In genomic region chr9:72118490-72118889, GRCm38 (mm10) we compare ENCODE assay signal across 28 mouse cellular contexts.
"Had no signal": no experiment of that assay in that cellular context is flagged by ENCODE, and none has a peak within 500 bp of the region (broad histone marks: within the 10 kb centered on the region; RNA-seq: fewer than 3 reads in every experiment).

No protein-coding gene starts in this region.

- DNase-seq: cerebellum, adult 2 months; cerebellum, adult 8-10 months; cerebellum, adult 9-10 months; cerebellum, adult 9-11 months; cerebellum, postnatal 10 days; cerebellum, postnatal 14 days; cerebellum, postnatal 25 days; cerebellum, postnatal 36 days; embryo, embryonic 11 days; forebrain, postnatal 0 days; gastrocnemius, adult 2 months; gastrocnemius, postnatal 10 days; gastrocnemius, postnatal 14 days; gastrocnemius, postnatal 25 days; gastrocnemius, postnatal 36 days; heart, adult 11 months; heart, adult 18-20 months had no signal

- H3K4me2 ChIP-seq: embryonic facial prominence, embryonic 12.5 days; embryonic facial prominence, embryonic 13.5 days; embryonic facial prominence, embryonic 15.5 days; forebrain, embryonic 12.5 days; forebrain, embryonic 13.5 days; forebrain, embryonic 15.5 days had no signal

- H3K27ac ChIP-seq: embryonic facial prominence, embryonic 10.5 days; embryonic facial prominence, embryonic 12.5 days; embryonic facial prominence, embryonic 13.5 days; embryonic facial prominence, embryonic 15.5 days; forebrain, embryonic 10.5 days; forebrain, embryonic 12.5 days; forebrain, embryonic 13.5 days; forebrain, embryonic 15.5 days; gastrocnemius, adult 2 months had no signal

- H3K9me3 ChIP-seq: embryonic facial prominence, embryonic 10.5 days; embryonic facial prominence, embryonic 12.5 days; embryonic facial prominence, embryonic 13.5 days; embryonic facial prominence, embryonic 15.5 days; forebrain, embryonic 10.5 days; forebrain, embryonic 12.5 days; forebrain, embryonic 13.5 days; forebrain, embryonic 15.5 days had no signal

- H3K4me1 ChIP-seq: embryonic facial prominence, embryonic 10.5 days; embryonic facial prominence, embryonic 12.5 days; embryonic facial prominence, embryonic 13.5 days; embryonic facial prominence, embryonic 15.5 days; forebrain, embryonic 10.5 days; forebrain, embryonic 12.5 days; forebrain, embryonic 13.5 days had no signal

- H3K9ac ChIP-seq: embryonic facial prominence, embryonic 12.5 days; embryonic facial prominence, embryonic 13.5 days; embryonic facial prominence, embryonic 15.5 days; forebrain, embryonic 12.5 days; forebrain, embryonic 13.5 days; forebrain, embryonic 15.5 days; forebrain, postnatal 0 days had no signal

- H3K27me3 ChIP-seq: embryonic facial prominence, embryonic 12.5 days; embryonic facial prominence, embryonic 13.5 days; embryonic facial prominence, embryonic 15.5 days; forebrain, embryonic 12.5 days; forebrain, embryonic 13.5 days; forebrain, embryonic 15.5 days had no signal

- H3K36me3 ChIP-seq: embryonic facial prominence, embryonic 10.5 days; embryonic facial prominence, embryonic 12.5 days; embryonic facial prominence, embryonic 13.5 days; embryonic facial prominence, embryonic 15.5 days; forebrain, embryonic 10.5 days; forebrain, embryonic 12.5 days; forebrain, embryonic 15.5 days had no signal

- ATAC-seq: forebrain, embryonic 13.5 days; forebrain, embryonic 14.5 days; forebrain, embryonic 15.5 days; forebrain, embryonic 16.5 days; forebrain, postnatal 0 days had no signal

- H3K4me3 ChIP-seq: embryonic facial prominence, embryonic 10.5 days; embryonic facial prominence, embryonic 12.5 days; embryonic facial prominence, embryonic 13.5 days; embryonic facial prominence, embryonic 15.5 days; erythroblast, embryonic 14.5 days; forebrain, embryonic 10.5 days; forebrain, embryonic 12.5 days; forebrain, embryonic 13.5 days; forebrain, embryonic 15.5 days; gastrocnemius, adult 2 months had no signal
